Mouse (Mus musculus) embryonic facial prominence, embryonic 11.5 days (tissue): ENCODE data around the gene Tlr5. TPM values are rescaled to one million over a fixed set of nuclear protein-coding genes. Genes with fewer than 3 reads are reported as not detected.

Experiments used
- ATAC-seq: fragments of 200-750 bp; cut with Nextera tagmentation; replicated peaks from 2 replicates; pipeline ENCODE4 v1.8.0; 2017; ENCODE audit warnings: low read depth; ENCODE audit not compliant: insufficient number of reproducible peaks, low FRiP score, low TSS enrichment
- DNase-seq: peaks from one replicate; pipeline ENCODE4 v3.0.0-alpha.2; 2015; ENCODE audit warnings: low spot score
- H3K27ac ChIP-seq: fragments of 300-500 bp; sonication (generic); replicated peaks from 2 replicates; pipeline ENCODE4 v1.5.1; 2014; ENCODE audit warnings: mild to moderate bottlenecking, low read depth, low read length, control low read depth
- H3K27me3 ChIP-seq: fragments of 300-500 bp; sonication (generic); 2 replicates; pipeline ENCODE4 v1.6.1; 2014; ENCODE audit warnings: mild to moderate bottlenecking, low read length, moderate library complexity, mixed read lengths; ENCODE audit not compliant: control insufficient read depth, insufficient read depth
- H3K36me3 ChIP-seq: fragments of 300-500 bp; sonication (generic); replicated peaks from 2 replicates; pipeline ENCODE4 v1.6.1; 2014; ENCODE audit warnings: low read depth, mild to moderate bottlenecking, low read length, moderate library complexity, mixed read lengths; ENCODE audit not compliant: control insufficient read depth, insufficient read depth
- H3K4me1 ChIP-seq: fragments of 300-500 bp; sonication (generic); 2 replicates; pipeline ENCODE4 v1.6.1; 2014; ENCODE audit warnings: low read length, mixed read lengths; ENCODE audit not compliant: control insufficient read depth, insufficient read depth
- H3K4me2 ChIP-seq: fragments of 300-500 bp; sonication (generic); 2 replicates; pipeline ENCODE4 v1.6.1; 2014; ENCODE audit warnings: low read depth, mild to moderate bottlenecking, control low read depth, low read length, moderate library complexity
- H3K4me3 ChIP-seq: fragments of 300-500 bp; sonication (generic); 2 replicates; pipeline ENCODE4 v1.5.1; 2014; ENCODE audit warnings: low read depth, low read length, control low read depth
- H3K9ac ChIP-seq: fragments of 300-500 bp; sonication (generic); replicated peaks from 2 replicates; pipeline ENCODE4 v1.6.1; 2014; ENCODE audit warnings: mild to moderate bottlenecking, control low read depth, low read length
- H3K9me3 ChIP-seq: fragments of 300-500 bp; sonication (generic); replicated peaks from 2 replicates; pipeline ENCODE4 v1.6.1; 2016; ENCODE audit warnings: mild to moderate bottlenecking, low read length, inconsistent platforms, mixed read lengths; ENCODE audit not compliant: control insufficient read depth
- WGBS: fragments of 180-500 bp; shearing (Covaris S2); extraction: QIAGEN DNeasy Blood & Tissue Kit; methylation state at CpG from one replicate; pipeline ENCODE4 v1.1.7; 2014; 5-methylcytosine and 5-hydroxymethylcytosine counted together
- polyA plus RNA-seq: library from polyadenylated mRNA; unstranded; fragments of >200 nt; fragmentation: Nextera tagmentation; extraction: Ambion mirVana; gene quantifications from 2 replicates; pipeline ENCODE4 v1.2.1, GENCODE M21; 2014

The Tlr5 gene
- polyA plus RNA-seq, 1 experiment from 2014 or later, result 0.59 TPM

DNA sequence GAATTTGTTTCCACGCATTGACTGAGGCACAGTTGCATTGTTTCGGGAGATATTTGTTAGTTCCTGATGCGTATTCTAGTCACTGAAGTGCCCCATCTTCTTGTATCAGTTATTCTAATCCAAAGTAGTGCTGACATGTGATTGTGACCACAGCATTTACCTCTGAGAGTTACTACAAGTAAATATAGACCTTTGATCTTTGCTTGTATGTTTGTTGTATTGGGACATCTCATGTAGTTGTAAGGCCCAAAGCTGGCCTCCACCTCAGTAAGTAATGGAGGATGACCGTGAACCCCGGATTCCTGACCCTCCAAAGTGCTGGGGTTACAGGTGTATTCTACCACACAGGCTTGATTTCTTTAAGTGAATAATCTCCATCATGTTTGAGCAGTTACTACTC, 38.4 kb upstream of the Tlr5 start:
- H3K4me2 ChIP-seq, result no peak overlapping the region
- H3K27me3 ChIP-seq, result no peaks in the 10 kb centered on the region
- no peaks in the 10 kb centered on the region for H3K4me1 ChIP-seq
- H3K4me3 ChIP-seq, result no peak overlapping the region
- ATAC-seq, result no peak
- no peak for DNase-seq
- WGBS, result 94% methylated on average over 5 of the region's 5 CpGs
- no peak overlapping the region for H3K9ac ChIP-seq
- H3K9me3 ChIP-seq, result no peaks in the 10 kb centered on the region; the same call in 1 of the 2 replicates
- H3K36me3 ChIP-seq, result no peaks in the 10 kb centered on the region
- no peak overlapping the region for H3K27ac ChIP-seq

- Histone ChIP-seq H3K9me3 (no peaks in the 10 kb centered on the region), H3K4me3 (no peak overlapping the region), H3K27ac (no peak overlapping the region), H3K9ac (no peak overlapping the region), H3K36me3 (no peaks in the 10 kb centered on the region), H3K4me2 (no peak overlapping the region), H3K27me3 (no peaks in the 10 kb centered on the region), H3K4me1 (no peaks in the 10 kb centered on the region)
- ATAC-seq (no peak), DNase-seq (peak; percentile 7)
- 37% methylated on average over 8 of the region's 8 CpGs for WGBS
Observed at GRCm38 (mm10) chr1:182918718-182919346, 35.8 kb upstream of the Tlr5 start.

GRCm38 (mm10) chr1:182922824-182923223, 31.8 kb upstream of the Tlr5 start:
- Histone ChIP-seq H3K9ac (no peak overlapping the region), H3K27me3 (no peaks in the 10 kb centered on the region), H3K4me2 (no peak overlapping the region), H3K4me1 (no peaks in the 10 kb centered on the region), H3K27ac (no peak overlapping the region), H3K36me3 (no peaks in the 10 kb centered on the region), H3K4me3 (no peak overlapping the region), H3K9me3 (no peaks in the 10 kb centered on the region)
- no peak for ATAC-seq
- 63% methylated on average over 4 of the region's 4 CpGs for WGBS
- DNase-seq, result no peak

- ATAC-seq (no peak), DNase-seq (no peak)
- Histone ChIP-seq H3K9ac (no peak overlapping the region), H3K4me3 (no peak overlapping the region), H3K36me3 (no peaks in the 10 kb centered on the region), H3K9me3 (no peaks in the 10 kb centered on the region), H3K4me2 (no peak overlapping the region), H3K4me1 (no peaks in the 10 kb centered on the region), H3K27ac (no peak overlapping the region), H3K27me3 (no peaks in the 10 kb centered on the region)
- 90% methylated on average over 6 of the region's 6 CpGs for WGBS
Observed at GRCm38 (mm10) chr1:182926465-182926864, 28.1 kb upstream of the Tlr5 start.

DNA sequence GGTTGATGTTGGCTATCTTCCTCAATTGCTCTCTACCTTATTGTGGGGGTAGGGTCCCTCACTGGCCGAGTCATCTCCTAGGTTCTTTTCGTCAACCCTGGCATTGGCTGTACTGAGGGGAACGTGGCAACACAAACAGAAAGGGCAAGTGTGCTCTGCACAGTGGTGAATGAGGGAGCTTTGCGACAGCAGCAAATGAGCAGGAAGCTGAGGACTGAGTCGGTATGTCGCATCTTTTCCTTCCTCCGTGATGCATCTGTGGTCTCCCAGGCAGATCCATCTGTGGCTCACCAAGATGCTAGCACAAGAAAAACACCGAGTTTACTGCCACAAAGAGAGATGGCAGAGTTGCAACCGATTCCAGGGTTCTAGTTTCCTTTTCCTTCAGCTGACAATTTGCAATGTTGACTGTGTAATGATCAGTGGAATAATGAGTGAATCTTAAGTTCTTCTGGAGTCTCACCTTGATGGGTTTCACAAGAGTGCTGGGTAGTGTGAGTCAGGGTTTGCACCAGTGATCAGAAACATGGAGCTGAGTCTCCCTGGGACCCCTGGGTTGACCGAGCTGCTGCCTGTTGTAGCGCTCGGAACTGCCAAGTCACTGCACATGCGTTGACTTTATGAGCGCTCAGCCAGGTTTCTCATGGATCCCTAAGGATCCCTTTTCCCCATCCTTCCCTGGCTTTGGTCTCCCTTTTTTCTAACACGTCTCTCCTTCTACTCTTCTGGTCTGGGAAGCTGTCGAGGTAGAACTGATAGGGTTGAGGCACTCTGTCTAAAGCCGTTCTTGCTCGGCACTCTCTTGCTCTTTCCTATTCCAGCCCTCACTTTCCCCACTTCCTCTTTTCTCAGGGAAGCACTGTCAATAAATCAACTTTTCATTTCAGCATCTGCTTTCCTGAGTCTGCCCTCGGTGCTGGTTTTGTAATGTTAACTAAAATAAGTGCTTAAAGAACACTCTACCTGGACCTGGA, 26.4 kb upstream of the Tlr5 start:
- DNase-seq (no peak), ATAC-seq (no peak)
- Histone ChIP-seq H3K27ac (no peak overlapping the region), H3K4me3 (no peak overlapping the region), H3K4me2 (no peak overlapping the region), H3K27me3 (no peaks in the 10 kb centered on the region), H3K36me3 (no peaks in the 10 kb centered on the region), H3K4me1 (no peaks in the 10 kb centered on the region), H3K9me3 (no peaks in the 10 kb centered on the region), H3K9ac (no peak overlapping the region)
- WGBS, result 86% methylated on average over 19 of the region's 19 CpGs

GRCm38 (mm10) chr1:182935469-182935868, 19.1 kb upstream of the Tlr5 start:
- Histone ChIP-seq H3K9ac (no peak overlapping the region), H3K9me3 (no peaks in the 10 kb centered on the region), H3K27me3 (no peaks in the 10 kb centered on the region), H3K4me1 (no peaks in the 10 kb centered on the region), H3K36me3 (no peaks in the 10 kb centered on the region), H3K27ac (no peak overlapping the region), H3K4me2 (no peak overlapping the region), H3K4me3 (no peak overlapping the region)
- no peak for ATAC-seq
- WGBS, result 54% methylated on average over 6 of the region's 6 CpGs
- no peak for DNase-seq

GRCm38 (mm10) chr1:182937486-182938120, 17.0 kb upstream of the Tlr5 start:
- WGBS, result 53% methylated on average over 10 of the region's 10 CpGs
- DNase-seq (no peak), ATAC-seq (no peak)
- Histone ChIP-seq H3K36me3 (no peaks in the 10 kb centered on the region), H3K9ac (no peak overlapping the region), H3K27me3 (no peaks in the 10 kb centered on the region), H3K4me1 (no peaks in the 10 kb centered on the region), H3K27ac (no peak overlapping the region), H3K4me2 (no peak overlapping the region), H3K9me3 (no peaks in the 10 kb centered on the region), H3K4me3 (no peak overlapping the region)

- Histone ChIP-seq H3K4me2 (no peak overlapping the region), H3K9me3 (no peaks in the 10 kb centered on the region), H3K4me1 (no peaks in the 10 kb centered on the region), H3K27me3 (no peaks in the 10 kb centered on the region), H3K9ac (no peak overlapping the region), H3K4me3 (no peak overlapping the region), H3K27ac (no peak overlapping the region), H3K36me3 (no peaks in the 10 kb centered on the region)
- DNase-seq, result no peak
- ATAC-seq, result no peak
- WGBS, result 75% methylated on average over 2 of the region's 2 CpGs
Observed at GRCm38 (mm10) chr1:182941921-182942320, 12.7 kb upstream of the Tlr5 start.
